Mouse (Mus musculus) stomach, embryonic 14.5 days (tissue): ENCODE results near the gene Nox4. TPM values are rescaled to one million over a fixed set of nuclear protein-coding genes. Genes with fewer than 3 reads are reported as not detected.

Experiments
- ATAC-seq: fragments of 200-750 bp; cut with Nextera tagmentation; 2 replicates; pipeline ENCODE4 v1.8.0; 2017; ENCODE audit warnings: low read depth, moderate TSS enrichment; ENCODE audit not compliant: insufficient number of reproducible peaks, insufficient read depth, low FRiP score
- H3K27ac ChIP-seq: fragments of 300-500 bp; sonication (generic); 2 replicates; pipeline ENCODE4 v1.5.1; 2014; ENCODE audit warnings: mild to moderate bottlenecking, low read length, moderate library complexity, mixed read lengths
- H3K27me3 ChIP-seq: fragments of 300-500 bp; sonication (generic); 2 replicates; pipeline ENCODE4 v1.6.1; 2014; ENCODE audit warnings: low read length, control low read depth, mixed read lengths; ENCODE audit not compliant: control insufficient read depth, insufficient read depth
- H3K36me3 ChIP-seq: fragments of 300-500 bp; sonication (generic); 2 replicates; pipeline ENCODE4 v1.6.1; 2014; ENCODE audit warnings: mild to moderate bottlenecking, control low read depth, low read length, moderate library complexity, mixed read lengths; ENCODE audit not compliant: control insufficient read depth, insufficient read depth
- H3K4me1 ChIP-seq: fragments of 300-500 bp; sonication (generic); 2 replicates; pipeline ENCODE4 v1.6.1; 2014; ENCODE audit warnings: low read length, control low read depth, mixed read lengths; ENCODE audit not compliant: control insufficient read depth, insufficient read depth
- H3K4me2 ChIP-seq: fragments of 300-500 bp; sonication (generic); replicated peaks from 2 replicates; pipeline ENCODE4 v1.6.1; 2014; ENCODE audit warnings: low read depth, low read length, control low read depth
- H3K4me3 ChIP-seq: fragments of 300-500 bp; sonication (generic); 2 replicates; pipeline ENCODE4 v1.5.1; 2014; ENCODE audit warnings: low read depth, low read length, control low read depth
- H3K9ac ChIP-seq: fragments of 300-500 bp; sonication (generic); replicated peaks from 2 replicates; pipeline ENCODE4 v1.6.1; 2014; ENCODE audit warnings: low read depth, mild to moderate bottlenecking, control low read depth, low read length, moderate library complexity, mixed read lengths
- H3K9me3 ChIP-seq: fragments of 300-500 bp; sonication (generic); 2 replicates; pipeline ENCODE4 v1.6.1; 2016; ENCODE audit warnings: low read depth, low read length, control low read depth; ENCODE audit not compliant: control insufficient read depth
- WGBS: fragments of 180-500 bp; shearing (Covaris S2); extraction: QIAGEN DNeasy Blood & Tissue Kit; methylation state at CpG from one replicate; pipeline ENCODE4 v1.1.7; 2014; 5-methylcytosine and 5-hydroxymethylcytosine counted together
- polyA plus RNA-seq: library from polyadenylated mRNA; unstranded; fragments of >200 nt; fragmentation: Nextera tagmentation; extraction: Ambion mirVana; gene quantifications from 2 replicates; pipeline ENCODE4 v1.2.1, GENCODE M21; 2014

Nox4 gene
- polyA plus RNA-seq = 7.8 TPM in 2 replicates

DNA sequence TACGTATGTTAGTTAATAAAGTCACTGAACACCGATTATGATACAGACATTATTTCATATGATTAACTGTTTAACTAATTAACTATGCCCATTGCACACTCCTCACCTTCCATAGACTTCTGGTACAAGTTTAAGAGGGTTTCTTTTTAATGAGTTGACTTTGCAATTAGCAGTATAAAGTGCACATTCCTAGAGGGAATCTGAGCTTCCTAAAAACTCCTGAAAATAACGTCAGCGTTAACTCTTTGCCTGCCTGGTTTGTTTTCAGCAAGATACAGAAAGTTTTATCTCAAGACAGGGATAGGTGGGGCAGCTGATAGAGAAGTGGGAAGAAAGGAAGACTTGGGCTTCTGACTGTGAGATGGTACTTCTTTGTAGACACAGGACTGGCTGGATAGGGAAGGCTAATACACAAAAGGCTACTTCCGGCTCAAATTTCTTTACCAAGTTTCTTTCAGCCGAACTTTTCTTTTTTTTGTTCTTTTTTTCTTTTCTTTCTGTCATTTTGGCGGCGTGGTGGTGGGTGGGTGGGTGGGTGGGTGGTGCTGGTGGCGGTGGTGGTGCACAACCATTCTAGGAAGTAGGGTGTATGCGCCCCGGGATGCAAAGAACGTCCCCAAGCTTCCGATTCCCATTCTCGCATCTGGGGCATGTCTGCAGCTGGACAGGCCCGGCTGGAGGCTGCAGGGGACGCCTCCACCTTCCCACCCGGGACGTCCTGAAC lies at the start of gene Nox4:
Gene Nox4, plus strand, starts transcription at position 241 of the 724 bp plus-strand sequence.
- H3K27me3 ChIP-seq = no peaks in the 10 kb centered on the region
- peak; percentile 42; the same call in 1 of the 2 replicates for ATAC-seq
- no peaks in the 10 kb centered on the region for H3K36me3 ChIP-seq
- H3K27ac ChIP-seq = peak within 1 kb of the TSS; percentile 28; the same call in 1 of the 2 replicates
- H3K9ac ChIP-seq = peak within 1 kb of the TSS; percentile 39
- H3K4me1 ChIP-seq = peaks cover 8% of the 10 kb centered on the region; the same call in 1 of the 2 replicates
- peak within 1 kb of the TSS; percentile 58 for H3K4me3 ChIP-seq
- 10% methylated on average over 18 of the region's 18 CpGs for WGBS
- no peaks in the 10 kb centered on the region for H3K9me3 ChIP-seq
- peak within 1 kb of the TSS; percentile 57 for H3K4me2 ChIP-seq

DNA sequence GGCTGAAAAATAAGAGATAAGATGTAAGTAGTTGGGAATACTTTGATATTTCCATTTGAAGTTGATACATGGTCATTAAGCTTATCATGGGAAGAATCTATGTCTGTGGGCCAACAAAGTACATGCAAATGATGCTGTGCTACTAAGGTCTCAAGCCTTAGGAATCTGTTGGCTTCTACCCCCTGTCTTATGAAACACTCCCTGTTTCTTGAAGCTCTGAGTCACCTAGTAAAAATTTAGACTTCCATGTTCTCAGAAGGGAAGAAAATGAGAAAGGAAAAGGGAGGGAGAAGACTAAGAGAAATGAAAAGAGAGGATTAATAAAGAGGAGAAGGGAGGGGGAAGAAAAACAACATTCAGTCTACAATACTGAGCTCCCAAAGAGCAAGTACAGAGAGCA lies 41.1 kb upstream of the Nox4 start:
- no peaks in the 10 kb centered on the region for H3K36me3 ChIP-seq
- H3K9me3 ChIP-seq = no peaks in the 10 kb centered on the region
- no peak overlapping the region for H3K4me2 ChIP-seq
- no peak overlapping the region for H3K4me3 ChIP-seq
- H3K4me1 ChIP-seq = no peaks in the 10 kb centered on the region
- no peak overlapping the region for H3K27ac ChIP-seq
- H3K27me3 ChIP-seq = no peaks in the 10 kb centered on the region
- no peak overlapping the region for H3K9ac ChIP-seq
- ATAC-seq = no peak

DNA sequence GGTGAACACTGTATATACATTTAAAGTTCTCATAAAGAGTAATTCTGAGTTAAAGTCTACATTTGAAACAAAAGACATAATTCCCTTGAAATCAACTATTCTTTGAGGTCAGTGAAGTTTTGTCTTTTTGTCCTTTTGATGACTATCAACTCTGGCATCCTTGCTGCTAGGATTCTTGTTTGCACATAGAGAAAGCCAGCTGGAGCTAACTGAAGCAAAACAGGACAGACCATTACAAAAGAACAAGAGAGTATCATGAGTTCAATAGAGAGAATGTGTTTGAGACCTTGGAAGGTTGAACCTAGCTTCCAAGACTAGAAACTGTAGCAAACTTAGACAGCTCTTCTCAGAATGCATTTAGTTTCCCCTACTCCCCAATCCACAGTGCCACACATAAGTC lies 24.2 kb upstream of the Nox4 start:
- Histone ChIP-seq H3K27ac (no peak overlapping the region), H3K4me1 (no peaks in the 10 kb centered on the region), H3K9me3 (no peaks in the 10 kb centered on the region), H3K27me3 (no peaks in the 10 kb centered on the region), H3K4me2 (no peak overlapping the region), H3K36me3 (no peaks in the 10 kb centered on the region), H3K9ac (no peak overlapping the region), H3K4me3 (no peak overlapping the region)
- no peak for ATAC-seq

DNA sequence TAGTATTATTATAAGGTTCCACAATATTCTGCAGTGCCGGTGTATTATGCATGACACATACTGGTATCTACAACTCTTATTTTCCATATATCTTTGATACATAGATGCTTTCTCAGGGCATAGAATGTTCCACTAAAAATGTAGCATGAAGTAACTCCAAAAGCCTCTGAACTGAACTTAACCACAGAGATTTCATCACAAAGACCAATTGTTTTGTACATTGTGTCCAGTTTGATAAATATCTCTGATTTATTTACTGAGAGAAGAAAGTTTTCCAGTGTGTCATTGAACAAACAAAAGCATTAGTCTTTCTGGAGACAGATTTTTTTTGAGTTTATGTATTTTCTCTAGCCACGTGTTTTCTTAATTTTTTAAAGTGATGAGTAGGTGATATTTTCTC lies 23.1 kb upstream of the Nox4 start:
- Histone ChIP-seq H3K9me3 (no peaks in the 10 kb centered on the region), H3K27me3 (no peaks in the 10 kb centered on the region), H3K36me3 (no peaks in the 10 kb centered on the region), H3K4me1 (no peaks in the 10 kb centered on the region), H3K4me3 (no peak overlapping the region), H3K9ac (no peak overlapping the region), H3K4me2 (no peak overlapping the region), H3K27ac (no peak overlapping the region)
- WGBS = 82% methylated on average over 2 of the region's 2 CpGs
- ATAC-seq = no peak

DNA sequence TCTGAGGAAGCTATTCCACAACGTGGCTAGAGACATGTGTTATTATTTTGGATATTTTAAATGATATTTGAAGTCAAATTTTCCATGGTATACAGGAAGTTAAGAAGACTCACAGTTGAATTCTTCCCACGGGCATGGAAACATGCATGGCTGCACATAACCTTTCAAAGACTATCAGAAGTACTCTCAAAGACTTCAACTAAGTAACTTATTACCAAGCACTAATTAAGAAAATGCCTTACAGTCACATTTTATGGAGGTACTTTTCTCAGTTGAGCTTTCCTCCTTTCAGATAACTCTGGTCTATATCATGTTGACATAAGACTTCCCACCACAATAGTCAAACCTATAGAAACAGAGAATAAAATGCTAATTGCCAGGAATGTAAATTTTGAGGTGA lies 20.3 kb upstream of the Nox4 start:
- Histone ChIP-seq H3K27ac (no peak overlapping the region), H3K9me3 (no peaks in the 10 kb centered on the region), H3K4me1 (no peaks in the 10 kb centered on the region), H3K36me3 (no peaks in the 10 kb centered on the region), H3K9ac (no peak overlapping the region), H3K27me3 (no peaks in the 10 kb centered on the region), H3K4me3 (no peak overlapping the region), H3K4me2 (no peak overlapping the region)
- 48% methylated on average over 2 of the region's 2 CpGs for WGBS
- ATAC-seq = no peak

DNA sequence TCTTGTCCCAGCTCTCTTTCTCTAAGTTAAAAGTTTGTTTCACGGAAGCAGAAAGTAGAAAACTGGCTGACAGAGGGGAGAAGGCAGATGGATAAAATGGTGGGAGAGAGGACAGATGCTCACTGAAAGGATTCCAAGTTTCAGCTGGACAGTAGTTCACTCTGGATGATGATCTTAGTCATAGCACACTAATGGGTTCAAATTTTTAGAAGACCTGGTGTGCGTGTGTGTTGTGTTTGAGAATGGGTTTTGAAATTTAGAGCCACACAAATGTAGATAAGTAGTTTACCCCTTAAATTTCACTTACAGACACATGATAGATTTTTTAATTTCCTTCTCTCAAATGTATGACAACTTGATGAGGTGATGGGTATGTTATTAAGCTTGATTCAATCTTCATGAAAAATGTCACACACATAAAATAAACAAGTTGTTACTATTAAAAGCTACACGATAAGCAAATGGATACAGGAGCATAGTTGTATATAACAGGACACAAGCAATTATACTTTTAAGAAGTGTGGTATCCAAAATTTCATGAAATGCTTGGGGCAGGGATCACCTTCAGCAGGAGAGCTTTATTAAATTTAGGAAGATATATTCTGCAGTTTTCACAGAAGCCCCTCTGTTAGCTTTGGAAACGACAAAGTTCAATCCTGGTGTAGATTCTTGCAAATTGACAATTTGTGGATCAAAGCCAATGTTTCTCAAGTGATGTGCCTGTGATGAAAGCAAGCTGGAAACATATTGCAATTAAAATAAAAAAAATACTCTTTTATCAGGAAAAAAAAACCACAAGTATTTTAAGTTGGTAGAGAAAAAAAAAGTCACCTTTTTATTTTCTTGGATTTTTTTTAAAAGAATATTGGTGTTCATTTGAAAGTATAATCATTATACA lies 18.6 kb upstream of the Nox4 start:
- Histone ChIP-seq H3K4me2 (no peak overlapping the region), H3K9me3 (no peaks in the 10 kb centered on the region), H3K4me1 (no peaks in the 10 kb centered on the region), H3K36me3 (no peaks in the 10 kb centered on the region), H3K4me3 (no peak overlapping the region), H3K27ac (no peak overlapping the region), H3K9ac (no peak overlapping the region), H3K27me3 (no peaks in the 10 kb centered on the region)
- no peak for ATAC-seq
- 79% methylated on average over 4 of the region's 4 CpGs for WGBS

DNA sequence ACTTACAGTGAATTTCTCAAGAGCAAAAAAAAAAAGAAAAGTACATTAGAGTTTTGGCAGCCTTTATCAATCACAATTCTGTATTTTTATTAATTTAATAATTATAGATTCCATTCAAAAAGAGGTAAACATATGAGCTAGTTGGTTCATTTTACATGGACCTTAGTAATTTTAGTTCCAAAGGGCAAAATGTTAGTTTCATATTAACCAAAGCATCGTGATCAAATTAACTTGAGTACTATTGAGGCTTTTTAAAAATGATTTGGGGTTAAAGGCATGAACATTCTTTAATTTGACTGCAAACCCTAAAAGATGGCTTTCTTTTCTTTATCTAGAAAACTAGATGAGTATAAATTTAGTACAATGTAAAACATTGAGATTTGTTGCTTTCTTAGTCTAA lies 16.4 kb upstream of the Nox4 start:
- no peaks in the 10 kb centered on the region for H3K27me3 ChIP-seq
- no peak for ATAC-seq
- no peak overlapping the region for H3K4me2 ChIP-seq
- no peaks in the 10 kb centered on the region for H3K36me3 ChIP-seq
- H3K27ac ChIP-seq = no peak overlapping the region
- H3K9ac ChIP-seq = no peak overlapping the region
- H3K9me3 ChIP-seq = no peaks in the 10 kb centered on the region
- WGBS = 80% methylated on average over 1 of the region's 1 CpGs
- no peaks in the 10 kb centered on the region for H3K4me1 ChIP-seq
- H3K4me3 ChIP-seq = no peak overlapping the region

DNA sequence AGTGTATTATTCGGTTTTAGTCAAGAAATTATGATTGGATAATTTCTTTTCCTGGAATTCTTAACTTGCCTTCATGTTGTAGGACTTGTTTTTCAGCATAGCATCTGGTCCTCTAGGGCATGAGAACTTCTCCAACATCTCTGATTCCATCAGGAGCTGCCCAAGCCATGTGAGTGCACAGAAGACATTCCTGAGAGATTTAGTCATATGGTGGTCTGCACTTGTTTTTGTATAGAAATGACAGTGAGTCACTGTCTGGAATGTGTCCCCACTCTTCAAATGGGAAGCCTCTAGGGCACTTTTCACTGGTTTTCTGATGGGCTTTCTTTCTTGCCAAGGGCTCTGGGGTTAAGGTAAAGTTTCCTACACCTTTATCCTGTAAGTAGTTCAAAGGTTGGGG lies 4.8 kb upstream of the Nox4 start:
- no peaks in the 10 kb centered on the region for H3K4me1 ChIP-seq
- H3K9ac ChIP-seq = no peak overlapping the region
- no peak for ATAC-seq
- H3K4me3 ChIP-seq = no peak overlapping the region
- H3K27me3 ChIP-seq = no peaks in the 10 kb centered on the region
- no peak overlapping the region for H3K4me2 ChIP-seq
- H3K9me3 ChIP-seq = no peaks in the 10 kb centered on the region
- H3K36me3 ChIP-seq = no peaks in the 10 kb centered on the region
- no peak overlapping the region for H3K27ac ChIP-seq
- WGBS = 73% methylated on average over 1 of the region's 1 CpGs
